In genomic region chr2:119398252-119398651, GRCm38 (mm10) we compare ENCODE assay signal across 24 mouse cellular contexts. TPM values are rescaled to one million over a fixed set of nuclear protein-coding genes. Genes with fewer than 3 reads are reported as not detected.
DNase-seq lines count a peak whose midpoint lies in the region; ATAC-seq and TF ChIP-seq lines count a peak whose summit lies in the region.
"Had no signal": no experiment of that assay in that cellular context is flagged by ENCODE, and none has a peak within 500 bp of the region (broad histone marks: within the 10 kb centered on the region; RNA-seq: fewer than 3 reads in every experiment).

No protein-coding gene starts in this region.

- H3K9me3 ChIP-seq in kidney, postnatal 0 days (replicated peaks; ENCODE audit: low read length): no peaks in the 10 kb centered on the region
- no peaks in the 10 kb centered on the region for H3K9me3 ChIP-seq in kidney, embryonic 14.5 days (ENCODE audit: control insufficient read depth, low read length)
- H3K9me3 ChIP-seq in lung, postnatal 0 days (ENCODE audit: low read length): no peaks in the 10 kb centered on the region
- H3K9me3 ChIP-seq: G1E; heart, embryonic 10.5 days; heart, embryonic 15.5 days; limb, embryonic 10.5 days; limb, embryonic 15.5 days; midbrain, embryonic 10.5 days; midbrain, embryonic 15.5 days had no signal

- peak; percentile 11; the same call in 1 of the 2 replicates for TF ChIP-seq CTCF in cerebellum, adult 2 months (IDR thresholded peaks at IDR 0.05; ENCODE audit: borderline replicate concordance, insufficient read depth, low read depth, low read length)
- TF ChIP-seq CTCF in kidney, postnatal 0 days (IDR thresholded peaks at IDR 0.05; ENCODE audit: low read depth): no peak
- peak; percentile 20 for TF ChIP-seq CTCF in lung, postnatal 0 days (IDR thresholded peaks at IDR 0.05)

- H3K4me3 ChIP-seq in cerebellum, adult 2 months (replicated peaks; ENCODE audit: insufficient read depth, low read depth, low read length): no peak overlapping the region
- H3K4me3 ChIP-seq in kidney, postnatal 0 days (replicated peaks; ENCODE audit: low read depth, low read length): no peak overlapping the region
- no peak overlapping the region for H3K4me3 ChIP-seq in kidney, embryonic 14.5 days (ENCODE audit: low read length)
- H3K4me3 ChIP-seq in lung, postnatal 0 days (ENCODE audit: low read depth, low read length): no peak overlapping the region
- H3K4me3 ChIP-seq: erythroblast, embryonic 14.5 days; heart, embryonic 10.5 days; heart, embryonic 15.5 days; limb, embryonic 10.5 days; limb, embryonic 15.5 days; midbrain, embryonic 10.5 days; midbrain, embryonic 15.5 days had no signal

- H3K36me3 ChIP-seq in kidney, postnatal 0 days (ENCODE audit: insufficient read depth, low read length): peaks cover 13% of the 10 kb centered on the region
- peaks cover 34% of the 10 kb centered on the region for H3K36me3 ChIP-seq in kidney, embryonic 14.5 days (ENCODE audit: control insufficient read depth, insufficient read depth, low read length)
- no peaks in the 10 kb centered on the region; the same call in 1 of the 2 replicates for H3K36me3 ChIP-seq in lung, postnatal 0 days (ENCODE audit: insufficient read depth, low read length)

- no peak for TF ChIP-seq EP300 in lung, postnatal 0 days (IDR thresholded peaks at IDR 0.05)

- H3K4me2 ChIP-seq in kidney, postnatal 0 days (ENCODE audit: low read length): no peak overlapping the region
- no peak overlapping the region for H3K4me2 ChIP-seq in kidney, embryonic 14.5 days (replicated peaks; ENCODE audit: low read depth, low read length)
- no peak overlapping the region for H3K4me2 ChIP-seq in lung, postnatal 0 days (replicated peaks; ENCODE audit: low read depth, low read length)
- H3K4me2 ChIP-seq: heart, embryonic 15.5 days; limb, embryonic 15.5 days; midbrain, embryonic 15.5 days had no signal

- H3K9ac ChIP-seq in kidney, postnatal 0 days (ENCODE audit: low read depth, low read length): no peak overlapping the region
- no peak overlapping the region for H3K9ac ChIP-seq in kidney, embryonic 14.5 days (ENCODE audit: low read depth, low read length)
- no peak overlapping the region for H3K9ac ChIP-seq in lung, postnatal 0 days (replicated peaks; ENCODE audit: low read depth)
- H3K9ac ChIP-seq: forebrain, postnatal 0 days; heart, embryonic 15.5 days; limb, embryonic 15.5 days; midbrain, embryonic 15.5 days had no signal

- H3K27me3 ChIP-seq in cerebellum, adult 2 months (ENCODE audit: control insufficient read depth, insufficient read depth, low read length): no peaks in the 10 kb centered on the region
- H3K27me3 ChIP-seq in kidney, postnatal 0 days (ENCODE audit: insufficient read depth, low read length): no peaks in the 10 kb centered on the region
- H3K27me3 ChIP-seq in kidney, embryonic 14.5 days (ENCODE audit: control insufficient read depth, insufficient read depth, low read length): no peaks in the 10 kb centered on the region
- no peaks in the 10 kb centered on the region for H3K27me3 ChIP-seq in lung, postnatal 0 days (replicated peaks; ENCODE audit: insufficient read depth, low read length)
- H3K27me3 ChIP-seq: heart, embryonic 15.5 days; limb, embryonic 15.5 days; midbrain, embryonic 15.5 days had no signal

- no peaks in the 10 kb centered on the region for H3K4me1 ChIP-seq in cerebellum, adult 2 months (ENCODE audit: control insufficient read depth, insufficient read depth, low read length)
- H3K4me1 ChIP-seq in kidney, postnatal 0 days (replicated peaks; ENCODE audit: insufficient read depth, low read length): no peaks in the 10 kb centered on the region
- H3K4me1 ChIP-seq in kidney, embryonic 14.5 days (ENCODE audit: control insufficient read depth, insufficient read depth, low read length): no peaks in the 10 kb centered on the region
- H3K4me1 ChIP-seq in lung, postnatal 0 days (ENCODE audit: insufficient read depth, low read depth, low read length): no peaks in the 10 kb centered on the region
- H3K4me1 ChIP-seq: heart, embryonic 10.5 days; heart, embryonic 15.5 days; limb, embryonic 10.5 days; limb, embryonic 15.5 days; midbrain, embryonic 10.5 days; midbrain, embryonic 15.5 days had no signal

- TF ChIP-seq POLR2A in cerebellum, adult 2 months (IDR thresholded peaks at IDR 0.05; ENCODE audit: borderline replicate concordance, insufficient read depth, low read length): no peak

- ATAC-seq in kidney, postnatal 0 days (replicated peaks; ENCODE audit: low FRiP score, low read depth): no peak
- ATAC-seq in kidney, embryonic 14.5 days (ENCODE audit: low FRiP score, low TSS enrichment): no peak
- ATAC-seq in lung, postnatal 0 days: no peak
- ATAC-seq: forebrain, postnatal 0 days; hindbrain, embryonic 16.5 days; midbrain, embryonic 15.5 days had no signal

- 77% methylated on average over 5 of the region's 5 CpGs for WGBS in cerebellum, adult 2 months
- 86% methylated on average over 5 of the region's 5 CpGs for WGBS in kidney, postnatal 0 days
- 85% methylated on average over 5 of the region's 5 CpGs for WGBS in kidney, embryonic 14.5 days
- 88% methylated on average over 5 of the region's 5 CpGs for WGBS in lung, postnatal 0 days

- no peak overlapping the region for H3K27ac ChIP-seq in cerebellum, adult 2 months (ENCODE audit: insufficient read depth, low read length)
- H3K27ac ChIP-seq in kidney, postnatal 0 days: 0 out of 2 replicates have a peak overlapping the region, but pooled peaks have one; percentile 25
- no peak overlapping the region for H3K27ac ChIP-seq in kidney, embryonic 14.5 days (ENCODE audit: low read depth, low read length)
- H3K27ac ChIP-seq in lung, postnatal 0 days (ENCODE audit: low read length): no peak overlapping the region
- H3K27ac ChIP-seq: heart, embryonic 10.5 days; heart, embryonic 15.5 days; limb, embryonic 10.5 days; limb, embryonic 15.5 days; midbrain, embryonic 10.5 days; midbrain, embryonic 15.5 days had no signal

- no peak for DNase-seq in cerebellum, adult 2 months
- DNase-seq in cerebellum, postnatal 36 days: no peak
- DNase-seq in kidney, postnatal 0 days (ENCODE audit: low spot score): no peak
- DNase-seq in lung, postnatal 0 days (ENCODE audit: low spot score): no peak
- no peak for DNase-seq in lung, postnatal 36 days
- no peak for DNase-seq in MN1 (ENCODE audit: low spot score)
- DNase-seq in urinary bladder, postnatal 14 days (ENCODE audit: low spot score): no peak
- DNase-seq: cerebellum, adult 11 months; cerebellum, adult 9-11 months; forebrain, postnatal 0 days; lung, postnatal 10 days; right cerebral cortex, adult 18-20 months; thymus, adult 2 months; thymus, postnatal 36 days had no signal

RNA-seq across cellular contexts. Expression of gene Chac1, which starts 47.2 kb away (rescaled TPM):
- 8.1 and 9.8 TPM in 2 replicates for polyA plus RNA-seq in cerebellum, adult 2 months (2012; rRNA removed)
- polyA plus RNA-seq in kidney, postnatal 0 days (2015; fragmentation: Nextera tagmentation; extraction: Ambion mirVana): 0.64 and 0.83 TPM in 2 replicates
- polyA plus RNA-seq in kidney, embryonic 14.5 days (2014; fragmentation: Nextera tagmentation; extraction: Ambion mirVana): 0.38 and 1.0 TPM in 2 replicates
- polyA plus RNA-seq in lung, postnatal 0 days (2015; fragmentation: Nextera tagmentation; extraction: Ambion mirVana): 1.5 and 1.8 TPM in 2 replicates
- polyA plus RNA-seq: G1E had no signal
